Mouse (Mus musculus) thymus, adult 2 months (tissue): Measurements from ENCODE around the gene Lamtor5. TPM values are rescaled to one million over a fixed set of nuclear protein-coding genes. Genes with fewer than 3 reads are reported as not detected.
A peak's percentile ranks its signal among the peaks of the same experiment; 100 is the strongest.

ENCODE experiments used
- DNase-seq: peaks from one replicate; pipeline ENCODE4 v3.0.0; 2021
- H3K27ac ChIP-seq: fragments of 200-500 bp; 2 replicates; pipeline ENCODE4 v1.5.1; 2012; ENCODE audit warnings: low read length, control low read depth; ENCODE audit not compliant: control insufficient read depth, insufficient read depth
- H3K27me3 ChIP-seq: fragments of 200-500 bp; 2 replicates; pipeline ENCODE4 v1.6.1; 2012; ENCODE audit warnings: mild to moderate bottlenecking, low read length, moderate library complexity, mixed read lengths; ENCODE audit not compliant: control insufficient read depth, insufficient read depth
- H3K36me3 ChIP-seq: fragments of 200-500 bp; 2 replicates; pipeline ENCODE4 v1.6.1; 2012; ENCODE audit warnings: mild to moderate bottlenecking, low read length, moderate library complexity; ENCODE audit not compliant: control insufficient read depth, insufficient read depth
- H3K4me1 ChIP-seq: fragments of 200-500 bp; replicated peaks from 2 replicates; pipeline ENCODE4 v1.6.1; 2012; ENCODE audit warnings: low read length; ENCODE audit not compliant: control insufficient read depth, insufficient read depth
- H3K4me3 ChIP-seq: fragments of 200-500 bp; 2 replicates; pipeline ENCODE4 v1.5.1; 2012; ENCODE audit warnings: mild to moderate bottlenecking, low read length, control low read depth, moderate library complexity; ENCODE audit not compliant: control insufficient read depth, insufficient read depth
- CTCF ChIP-seq: fragments of 200-500 bp; IDR thresholded peaks from 2 replicates; pipeline ENCODE4 v1.5.1; 2012; ENCODE audit warnings: mild to moderate bottlenecking, control low read depth, low read length, moderate library complexity, borderline replicate concordance; ENCODE audit not compliant: control insufficient read depth, poor library complexity, insufficient read depth; ENCODE audit errors: extremely low read depth
- POLR2A ChIP-seq: fragments of 200-500 bp; IDR thresholded peaks from 2 replicates; pipeline ENCODE4 v1.6.1; 2012; ENCODE audit warnings: mild to moderate bottlenecking, low read length, control low read depth, moderate library complexity; ENCODE audit not compliant: control insufficient read depth, poor library complexity, insufficient read depth; ENCODE audit errors: extremely low read depth
- WGBS: fragments of 180-500 bp; shearing (Covaris S2); methylation state at CpG from one replicate; pipeline ENCODE4 v1.1.7; 2018; 5-methylcytosine and 5-hydroxymethylcytosine counted together
- polyA plus RNA-seq: library from polyadenylated mRNA; depleted of rRNA; stranded (reverse); fragments of >200 nt; gene quantifications from 2 replicates; pipeline ENCODE4 v1.2.3, GENCODE M21; 2012

Gene Lamtor5
- polyA plus RNA-seq, 1 experiment: 126 TPM

- no peak for DNase-seq
- Histone ChIP-seq H3K36me3 (peaks cover 15% of the 10 kb centered on the region), H3K27me3 (no peaks in the 10 kb centered on the region), H3K27ac (no peak overlapping the region), H3K4me1 (no peaks in the 10 kb centered on the region; the same call in 1 of the 2 replicates), H3K4me3 (no peak overlapping the region)
- TF ChIP-seq POLR2A (no peak), CTCF (no peak)
- 95% methylated on average over 3 of the region's 3 CpGs for WGBS
Observed at GRCm38 (mm10) chr3:107317338-107317737, 38.7 kb downstream of the Lamtor5 start.

- Histone ChIP-seq H3K27me3 (no peaks in the 10 kb centered on the region), H3K27ac (no peak overlapping the region), H3K36me3 (peaks cover 37% of the 10 kb centered on the region), H3K4me1 (peaks cover 3% of the 10 kb centered on the region), H3K4me3 (no peak overlapping the region)
- 95% methylated on average over 2 of the region's 2 CpGs for WGBS
- DNase-seq: no peak
- TF ChIP-seq POLR2A (no peak), CTCF (no peak)
Observed at GRCm38 (mm10) chr3:107321141-107321540, 42.5 kb downstream of the Lamtor5 start.

DNA sequence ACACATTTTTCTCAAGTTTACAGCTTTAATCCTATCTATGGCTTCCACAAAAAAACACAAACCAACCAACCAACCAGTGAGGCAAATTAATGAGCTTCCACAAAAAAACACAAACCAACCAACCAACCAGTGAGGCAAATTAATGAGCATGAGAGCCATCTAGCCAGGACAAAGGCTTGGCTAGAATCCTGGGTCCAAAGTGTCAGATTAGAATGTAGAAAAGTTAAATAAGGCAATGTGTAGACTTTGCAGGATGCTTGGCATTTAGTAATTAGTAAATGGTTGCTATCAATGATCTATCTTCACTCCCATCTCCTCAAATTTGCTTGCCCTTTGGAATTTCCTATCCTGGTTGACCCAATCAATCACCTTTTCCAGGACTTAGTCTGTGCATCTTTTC lies 43.1 kb downstream of the Lamtor5 start:
- DNase-seq: no peak
- no peaks in the 10 kb centered on the region for H3K27me3 ChIP-seq
- H3K4me3 ChIP-seq: no peak overlapping the region
- H3K27ac ChIP-seq: no peak overlapping the region
- peaks cover 38% of the 10 kb centered on the region for H3K36me3 ChIP-seq
- peaks cover 3% of the 10 kb centered on the region for H3K4me1 ChIP-seq
- TF ChIP-seq POLR2A (no peak), CTCF (no peak)

GRCm38 (mm10) chr3:107326442-107326841 lies 47.8 kb downstream of the Lamtor5 start:
- TF ChIP-seq POLR2A (no peak), CTCF (no peak)
- no peak for DNase-seq
- Histone ChIP-seq H3K4me1 (peaks cover 17% of the 10 kb centered on the region), H3K27me3 (no peaks in the 10 kb centered on the region), H3K4me3 (no peak overlapping the region), H3K27ac (no peak overlapping the region), H3K36me3 (peaks cover 31% of the 10 kb centered on the region)
- 100% methylated on average over 1 of the region's 1 CpGs for WGBS

- H3K4me3 ChIP-seq: no peak overlapping the region
- DNase-seq: peak; percentile 1
- WGBS: 92% methylated on average over 28 of the region's 28 CpGs
Observed at GRCm38 (mm10) chr3:107330503-107331424, 52.1 kb downstream of the Lamtor5 start.

GRCm38 (mm10) chr3:107331746-107332126 lies 53.1 kb downstream of the Lamtor5 start:
- peaks cover 6% of the 10 kb centered on the region for H3K36me3 ChIP-seq
- H3K4me3 ChIP-seq: peak overlapping the region; percentile 85
- DNase-seq: peak; percentile 39
- H3K27me3 ChIP-seq: no peaks in the 10 kb centered on the region
- no peak overlapping the region for H3K27ac ChIP-seq
- TF ChIP-seq CTCF: no peak
- no peak for TF ChIP-seq POLR2A
- 42% methylated on average over 17 of the region's 17 CpGs for WGBS
- peaks cover 24% of the 10 kb centered on the region for H3K4me1 ChIP-seq

More at GRCm38 (mm10) chr3:107330503-107331424, 52.1 kb downstream of the Lamtor5 start:
- Histone ChIP-seq H3K4me1 (peaks cover 24% of the 10 kb centered on the region), H3K36me3 (peaks cover 11% of the 10 kb centered on the region), H3K27ac (no peak overlapping the region), H3K27me3 (no peaks in the 10 kb centered on the region)
- no peak for TF ChIP-seq CTCF
- no peak for TF ChIP-seq POLR2A
